Mouse (Mus musculus): Measurements from ENCODE around the gene Afap1l2.

Gene Afap1l2

DNA sequence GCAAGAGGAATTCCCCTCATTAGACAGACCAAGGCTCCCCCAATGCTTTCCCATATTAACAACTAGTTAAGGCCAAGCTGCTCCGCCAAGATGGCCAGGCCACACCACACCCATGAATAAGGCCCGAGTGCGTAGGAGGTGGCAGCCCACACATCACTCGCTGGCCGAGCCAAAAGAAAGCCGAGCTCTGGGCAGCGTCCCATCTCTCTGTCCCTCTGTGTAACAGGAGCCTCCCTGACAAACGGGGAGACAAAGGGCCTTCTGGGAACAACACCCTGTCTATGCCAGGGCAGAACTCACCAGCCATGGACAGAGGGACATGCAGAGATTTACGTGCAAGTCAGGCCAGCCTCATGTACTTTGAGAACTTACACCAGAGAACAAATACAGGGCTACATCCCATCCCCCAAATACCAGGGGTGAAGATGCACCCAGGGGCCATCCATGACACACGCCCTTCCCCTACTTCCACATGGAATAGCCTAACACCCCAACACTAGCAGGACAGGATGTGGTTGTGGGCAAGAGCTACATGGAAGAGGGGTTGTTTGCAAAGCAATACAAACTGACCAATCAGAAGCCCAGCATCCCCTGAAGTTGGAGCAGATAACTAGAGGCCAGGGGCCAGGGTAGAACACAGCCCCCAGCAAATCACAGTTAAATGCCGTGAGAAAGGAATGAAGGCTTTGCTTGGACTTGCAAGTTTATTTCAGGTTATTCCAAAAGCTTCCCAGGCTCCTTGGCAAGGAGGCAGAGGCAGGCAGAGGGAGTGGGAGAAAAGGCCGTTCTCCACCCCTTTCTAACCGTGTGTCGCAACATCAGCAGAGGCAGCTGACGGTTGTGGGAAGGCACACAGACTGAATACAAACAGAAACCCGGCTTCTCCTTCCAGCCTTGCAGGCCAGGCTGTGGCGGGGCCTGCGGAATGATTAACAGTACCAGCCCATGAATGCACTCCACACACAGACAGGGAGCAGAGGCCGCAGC lies 30.8 kb downstream of the Afap1l2 start:
- no peak for DNase-seq (ENCODE audit: extremely low spot score, low read depth, low spot score)

DNA sequence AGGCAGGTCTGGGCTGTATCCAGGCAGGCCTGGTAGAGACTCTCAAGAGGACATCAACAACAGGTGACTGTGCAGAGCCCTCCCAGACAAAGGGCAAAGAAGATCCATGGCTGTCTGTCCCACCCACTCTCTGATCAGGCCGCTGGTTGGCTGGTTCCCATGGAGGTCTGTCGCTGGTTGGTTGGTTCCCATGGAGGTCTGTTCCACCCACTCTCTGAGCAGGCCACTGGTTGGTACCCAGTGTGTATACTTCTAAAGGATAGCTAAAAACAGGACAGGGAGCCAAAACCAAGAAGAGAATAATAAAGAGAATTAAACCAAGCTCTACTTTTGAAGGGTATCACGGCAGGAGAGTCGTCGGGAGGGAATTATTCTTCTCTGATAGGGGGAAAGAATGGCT lies 31.5 kb downstream of the Afap1l2 start:
- no peak for DNase-seq (ENCODE audit: extremely low spot score, low read depth, low spot score)

DNA sequence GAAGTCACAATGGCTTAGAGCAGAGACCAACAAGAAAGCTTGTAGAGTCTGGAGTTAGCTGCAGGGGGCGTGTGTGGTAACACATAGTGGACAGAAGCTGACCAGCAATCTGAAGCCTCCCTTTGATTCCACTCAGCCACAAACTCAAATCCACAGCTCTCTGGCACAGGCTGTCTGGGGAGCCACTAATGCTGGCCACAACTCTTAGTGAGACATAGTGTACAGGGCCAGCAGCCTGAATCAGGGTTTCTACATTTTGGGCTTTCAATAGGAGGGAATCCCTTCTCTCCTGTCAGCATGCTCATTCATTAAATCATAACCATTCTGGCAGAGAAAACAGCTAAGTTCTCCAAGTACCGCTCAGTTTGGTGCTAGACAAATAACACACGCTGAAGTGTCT lies 32.5 kb downstream of the Afap1l2 start:
- DNase-seq (ENCODE audit: extremely low spot score, low read depth, low spot score) = no peak

DNA sequence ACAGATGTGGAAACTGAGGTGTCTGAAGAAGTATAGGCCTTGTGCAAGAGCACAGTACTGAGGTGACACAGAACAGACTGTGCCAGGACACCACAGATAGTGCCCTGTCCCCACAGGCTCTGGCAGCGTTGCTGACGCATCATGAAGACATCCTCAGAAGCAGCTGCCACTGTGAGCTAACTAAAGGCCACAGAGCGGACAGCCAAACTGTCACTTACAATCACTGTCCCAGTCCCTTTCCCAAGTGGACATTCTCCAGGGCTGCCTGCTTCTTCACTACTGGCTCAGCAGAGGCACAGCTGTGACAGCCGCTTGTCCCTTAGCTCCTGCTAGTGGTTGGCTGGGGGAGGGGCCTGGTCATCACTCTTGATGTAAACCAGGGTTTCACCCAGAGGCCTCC lies 33.9 kb downstream of the Afap1l2 start:
- DNase-seq (ENCODE audit: extremely low spot score, low read depth, low spot score) = no peak

DNA sequence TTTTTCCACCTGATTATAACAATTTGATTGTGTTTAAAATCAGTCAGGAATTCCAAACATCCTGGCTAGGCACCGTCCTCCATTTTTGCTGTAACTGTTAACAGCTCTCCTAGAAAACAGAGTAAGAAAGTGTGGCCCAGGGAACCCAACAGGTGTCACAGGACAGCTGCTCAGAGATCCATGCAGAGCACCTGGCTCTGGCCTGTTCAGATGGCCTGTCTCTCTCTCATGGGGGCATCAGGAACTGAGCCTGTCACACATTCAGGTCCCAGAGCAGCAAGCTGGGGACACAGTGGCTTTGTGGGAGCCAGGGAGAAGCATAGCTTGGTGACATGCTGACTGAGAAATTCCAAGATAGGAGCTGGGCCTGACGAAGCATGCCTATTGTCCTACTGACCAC lies 35.3 kb downstream of the Afap1l2 start:
- DNase-seq (ENCODE audit: extremely low spot score, low read depth, low spot score) = no peak

DNA sequence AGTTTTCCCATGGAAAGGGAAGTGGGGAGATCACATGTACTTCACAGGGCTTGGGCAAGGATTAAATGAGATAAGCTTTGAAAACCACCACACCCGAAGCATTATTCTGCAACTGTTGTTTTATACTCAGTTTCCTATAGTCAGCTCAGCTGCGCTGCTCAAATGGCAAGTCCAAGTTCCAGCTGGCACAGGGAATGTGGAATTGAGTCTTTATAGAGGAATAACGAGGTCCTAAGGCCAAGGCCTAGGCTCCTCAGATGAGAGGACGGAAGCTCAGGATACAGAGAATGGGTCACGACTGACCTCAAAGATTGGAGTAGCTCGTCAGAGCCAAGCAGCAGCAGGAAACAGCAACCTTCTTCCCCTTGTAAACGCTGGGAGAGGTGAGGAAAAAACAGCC lies 36.7 kb downstream of the Afap1l2 start:
- DNase-seq (ENCODE audit: extremely low spot score, low read depth, low spot score) = no peak

DNA sequence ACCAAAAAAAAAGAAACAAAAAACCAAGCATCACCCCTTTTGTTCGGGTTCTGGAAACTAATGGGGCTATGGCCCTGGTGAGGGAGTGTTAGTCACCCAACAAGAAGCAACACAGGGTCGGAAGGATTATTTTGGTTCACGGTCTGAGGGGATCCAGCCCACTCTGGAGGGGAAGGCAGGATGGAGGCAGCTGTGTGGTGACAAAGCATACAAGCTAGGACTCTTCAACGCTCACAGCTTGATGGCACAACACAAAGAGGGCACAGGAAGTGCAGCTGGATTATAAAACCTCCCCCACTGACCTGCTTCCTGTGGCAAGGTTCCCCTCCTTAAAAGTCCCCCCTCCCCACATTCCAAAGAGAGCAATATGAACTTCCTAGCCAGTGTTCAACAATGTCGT lies 44.2 kb downstream of the Afap1l2 start:
- DNase-seq (ENCODE audit: extremely low spot score, low read depth, low spot score) = no peak

DNA sequence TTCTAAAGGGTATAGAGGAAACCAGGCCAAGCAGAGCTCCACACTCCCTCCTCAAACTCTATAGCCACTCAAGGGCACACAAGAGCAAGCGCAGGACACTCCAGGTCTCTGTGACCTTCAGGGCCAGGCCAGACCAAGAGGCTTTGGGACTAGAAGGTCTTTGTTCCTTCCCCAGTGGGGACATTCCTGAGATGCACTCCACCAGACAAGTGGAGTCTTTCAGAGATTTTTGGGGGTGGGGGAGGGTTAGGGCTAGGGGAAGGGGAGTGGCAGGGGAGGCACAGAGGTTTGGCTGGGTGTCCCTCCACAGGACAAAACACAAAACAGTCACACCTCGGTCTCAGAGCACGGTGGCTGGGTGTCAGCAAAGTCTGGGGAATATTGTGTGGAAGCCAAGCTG lies 48.4 kb downstream of the Afap1l2 start:
- DNase-seq (ENCODE audit: extremely low spot score, low read depth, low spot score) = no peak

DNA sequence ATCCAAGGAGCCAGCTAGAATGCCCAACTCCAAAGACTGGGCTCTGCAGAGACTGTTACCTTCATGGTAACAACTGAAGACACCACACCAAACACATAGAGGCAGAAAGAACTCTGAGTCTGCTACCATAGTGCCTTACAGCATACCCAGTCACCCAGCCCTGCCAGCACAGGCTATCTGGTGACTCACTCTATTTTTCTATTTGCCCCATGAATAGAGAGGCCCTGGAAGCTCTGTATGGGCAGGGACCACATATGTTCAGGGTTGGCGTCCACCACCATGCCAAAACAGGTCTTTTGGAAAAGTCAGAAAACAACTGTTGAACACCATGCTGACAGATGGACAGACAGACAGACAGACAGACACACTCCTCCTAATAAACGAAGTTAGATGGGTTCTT lies 49.0 kb downstream of the Afap1l2 start:
- no peak for DNase-seq (ENCODE audit: extremely low spot score, low read depth, low spot score)

DNA sequence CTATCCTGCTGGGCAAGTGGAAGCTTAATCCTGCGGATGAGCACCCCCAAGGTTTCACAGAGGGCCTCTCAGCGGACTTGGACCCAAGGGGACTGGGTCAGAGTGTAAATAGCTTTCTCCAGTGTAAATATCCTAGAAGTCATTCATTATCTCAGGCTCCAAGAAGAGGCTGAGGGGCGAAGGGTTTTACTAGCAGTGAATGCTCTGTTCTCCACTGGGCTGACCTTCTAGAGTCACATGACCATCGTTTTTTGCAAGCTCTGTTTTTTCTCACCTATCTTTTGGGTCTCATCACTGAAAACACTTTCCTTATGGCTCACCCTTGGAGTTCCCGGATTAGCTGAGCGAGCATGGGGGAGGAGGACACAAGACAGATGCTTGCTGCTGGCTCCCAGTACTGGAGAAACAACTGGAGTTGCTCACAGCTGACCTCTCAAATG lies 49.4 kb downstream of the Afap1l2 start:
- no peak for DNase-seq (ENCODE audit: extremely low spot score, low read depth, low spot score)

DNA sequence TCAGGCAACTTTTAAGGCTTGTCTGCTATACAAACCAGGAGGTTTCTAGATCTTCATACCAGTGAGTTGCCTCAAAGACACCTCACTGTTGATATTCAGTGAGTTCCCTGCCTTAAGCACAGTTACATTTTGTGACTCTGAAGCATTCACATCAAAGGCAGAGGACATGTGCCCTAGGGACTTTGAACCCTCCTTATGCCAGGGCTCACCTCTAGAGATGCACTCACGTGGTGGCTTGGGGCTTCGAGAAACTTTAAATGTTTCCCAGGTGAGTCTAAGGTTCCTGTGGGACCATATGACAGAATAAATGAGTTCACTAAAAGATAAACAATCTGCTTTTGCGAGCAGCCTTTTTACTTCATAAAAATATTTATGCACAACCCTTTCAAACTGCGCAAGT lies 50.0 kb downstream of the Afap1l2 start:
- DNase-seq (ENCODE audit: extremely low spot score, low read depth, low spot score) = no peak

DNA sequence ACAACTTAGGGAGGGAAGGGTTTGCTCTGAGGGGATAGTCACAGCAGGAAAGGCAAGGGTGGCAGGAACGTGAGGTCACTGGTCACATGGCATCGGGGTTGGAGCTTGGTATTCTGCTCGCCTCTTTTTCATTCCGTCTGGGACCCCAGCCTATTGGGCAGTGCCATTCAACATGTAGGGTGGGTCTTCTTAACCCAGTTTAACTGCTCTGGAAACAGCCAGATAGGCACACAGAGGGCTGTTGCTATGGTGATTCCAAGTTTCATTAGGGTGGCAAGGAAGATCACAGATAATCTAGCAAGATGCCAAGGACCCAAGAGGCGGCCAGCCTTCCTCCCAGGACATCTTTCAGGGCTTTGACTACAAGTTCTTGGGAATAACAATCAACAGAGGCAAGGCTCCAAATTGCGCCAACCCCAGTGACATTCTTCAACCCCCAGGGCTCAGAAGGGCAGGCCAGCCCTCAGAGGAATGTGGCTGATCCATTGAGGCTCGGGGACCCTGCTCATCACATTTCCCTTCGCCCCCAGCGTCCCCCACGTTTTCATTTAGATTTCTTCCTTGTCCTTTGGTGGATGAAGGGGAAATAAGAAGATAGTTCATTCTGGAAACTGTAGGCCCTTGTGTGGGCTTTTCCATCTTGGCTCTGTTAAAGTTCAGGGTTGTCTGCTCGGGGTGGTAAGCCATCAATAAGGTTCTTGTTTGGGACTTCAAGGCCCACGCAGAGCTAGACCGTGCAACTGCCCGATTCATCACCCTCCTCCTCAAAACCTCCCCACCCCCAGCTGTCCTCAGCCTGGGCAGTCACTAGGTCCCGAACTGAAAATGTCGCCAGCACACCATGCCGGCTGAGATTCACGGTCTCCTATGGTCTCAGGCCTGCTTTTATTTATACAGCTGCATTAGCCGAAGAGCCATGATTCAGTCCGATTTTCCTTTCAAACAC lies 52.2 kb downstream of the Afap1l2 start:
- DNase-seq (ENCODE audit: extremely low spot score, low read depth, low spot score) = no peak

DNA sequence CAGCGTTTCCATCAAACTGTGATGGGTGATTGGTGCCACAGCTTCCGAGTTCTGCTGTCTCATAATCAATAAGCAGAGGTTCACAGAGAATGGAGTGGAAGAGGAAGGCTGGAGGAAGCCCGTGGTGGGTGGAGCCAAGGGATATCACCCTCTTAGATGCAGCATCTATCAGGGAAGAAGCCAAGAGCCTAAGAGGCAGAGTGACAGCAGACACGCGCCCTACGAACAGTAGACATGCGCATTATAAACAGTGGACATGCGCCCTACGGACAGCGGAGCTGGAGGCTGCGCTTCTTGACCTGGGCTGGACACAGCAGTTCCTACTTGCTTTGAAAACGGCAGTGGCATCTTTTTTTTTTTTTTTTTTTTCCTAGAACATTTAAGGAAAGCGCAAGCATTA lies 53.2 kb downstream of the Afap1l2 start:
- no peak for DNase-seq (ENCODE audit: extremely low spot score, low read depth, low spot score)

DNA sequence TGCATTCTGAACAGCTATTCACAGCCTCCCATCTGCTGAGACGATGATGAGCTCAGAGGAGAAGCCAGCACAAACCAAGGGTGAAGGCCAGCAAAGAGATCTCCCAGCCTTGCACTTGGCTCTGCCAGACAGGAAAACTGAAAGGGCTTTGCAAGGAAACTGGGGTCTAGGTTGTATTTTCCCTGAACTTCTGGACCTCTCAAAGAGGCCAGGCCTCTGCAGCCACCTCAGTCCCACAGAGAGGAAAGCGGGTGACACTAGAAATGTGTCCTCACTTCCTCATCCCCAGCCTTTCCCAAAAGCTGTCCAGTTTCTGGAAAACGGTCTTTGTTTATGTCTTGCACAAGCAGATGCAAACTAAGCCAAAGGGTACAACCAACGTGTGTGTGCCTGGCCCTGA lies 54.2 kb downstream of the Afap1l2 start:
- no peak for DNase-seq (ENCODE audit: extremely low spot score, low read depth, low spot score)

DNA sequence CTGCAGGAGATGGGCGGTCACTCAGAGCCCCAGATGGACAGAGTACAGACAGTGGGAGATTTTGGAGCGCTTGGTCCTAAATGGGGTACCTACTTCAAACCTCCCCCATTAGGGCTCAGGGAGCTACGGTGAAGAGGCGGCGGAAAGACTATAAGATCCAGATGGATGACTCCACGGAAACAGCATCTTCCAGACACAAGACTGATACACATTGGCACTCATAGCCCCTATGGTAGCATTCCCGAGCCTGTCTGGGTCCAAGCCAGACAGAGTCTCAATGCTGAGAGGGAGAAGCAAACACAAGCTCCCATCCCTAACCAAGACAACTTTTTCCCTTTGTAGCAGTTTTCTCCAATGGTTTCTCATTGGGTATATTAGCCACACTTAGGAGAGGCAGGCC lies 57.2 kb downstream of the Afap1l2 start:
- DNase-seq (ENCODE audit: extremely low spot score, low read depth, low spot score) = no peak

DNA sequence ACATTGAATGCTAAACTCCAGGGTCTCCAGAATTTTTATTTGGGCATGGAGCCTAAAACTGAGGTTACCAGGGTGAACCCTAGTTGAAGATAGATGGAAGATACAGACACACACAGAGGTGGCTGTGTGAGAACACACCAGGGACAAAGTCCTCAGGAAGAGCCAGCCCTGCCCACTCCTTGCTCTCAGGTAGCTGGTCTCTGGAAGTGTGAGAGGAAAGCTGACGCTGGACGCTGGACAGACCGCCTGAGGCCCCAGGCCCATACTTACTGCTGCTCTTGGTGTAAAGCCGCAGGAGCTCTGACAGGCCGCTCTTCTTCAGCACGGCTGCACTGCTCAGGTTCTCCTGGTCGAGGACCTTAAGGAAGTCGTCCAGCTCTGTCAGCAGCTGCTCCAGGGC lies 58.2 kb downstream of the Afap1l2 start:
- DNase-seq (ENCODE audit: extremely low spot score, low read depth, low spot score) = no peak

DNA sequence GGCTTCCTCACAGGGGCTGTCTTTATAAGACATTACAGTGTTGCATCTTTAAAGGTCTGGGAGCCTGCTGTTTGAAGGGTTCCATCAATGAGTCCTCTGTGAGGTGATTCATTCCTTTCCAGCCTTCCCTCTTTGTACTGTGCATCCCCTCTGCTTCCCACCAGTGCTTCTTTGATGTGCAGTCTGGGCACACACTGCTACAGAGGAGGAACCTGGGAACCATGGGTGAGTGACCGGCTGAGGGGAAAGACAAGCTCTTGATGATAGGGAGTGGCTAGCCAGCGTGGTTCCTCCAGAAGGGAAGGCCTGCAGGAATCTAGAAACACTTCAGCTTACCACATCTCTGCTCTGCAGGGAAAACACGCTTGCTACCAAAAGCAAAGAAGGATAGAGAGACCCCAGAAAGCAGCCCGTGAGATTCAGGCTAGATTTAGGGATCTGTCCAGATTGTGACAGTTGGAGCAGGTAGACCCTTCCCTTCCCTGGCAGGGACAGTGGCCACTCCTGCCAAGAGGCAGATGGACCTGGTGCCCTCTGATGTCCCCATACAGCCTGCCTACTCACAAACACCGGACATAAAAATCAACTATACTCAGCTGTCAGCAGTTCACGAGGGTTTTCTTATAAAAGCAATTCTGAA lies 59.9 kb downstream of the Afap1l2 start:
- no peak for DNase-seq (ENCODE audit: extremely low spot score, low read depth, low spot score)

DNA sequence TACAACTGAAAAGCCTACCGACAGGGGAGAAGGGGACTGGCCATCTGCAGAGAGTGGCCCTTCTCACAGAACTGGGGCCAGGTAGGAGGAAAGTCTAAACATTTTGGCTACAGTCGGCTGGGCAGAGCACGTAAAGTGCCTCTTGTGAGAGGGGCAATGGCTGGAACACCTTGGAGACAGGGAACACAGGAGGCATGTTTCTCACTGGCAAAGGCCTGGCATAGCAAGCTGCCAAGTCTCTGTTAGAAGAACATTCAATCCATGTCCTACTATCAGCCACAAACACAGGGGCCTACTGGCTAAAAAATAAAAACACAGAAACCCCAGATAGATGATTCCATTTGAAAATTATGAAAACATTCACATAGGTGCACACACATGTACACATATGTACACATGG lies 61.3 kb downstream of the Afap1l2 start:
- no peak for DNase-seq (ENCODE audit: extremely low spot score, low read depth, low spot score)

DNA sequence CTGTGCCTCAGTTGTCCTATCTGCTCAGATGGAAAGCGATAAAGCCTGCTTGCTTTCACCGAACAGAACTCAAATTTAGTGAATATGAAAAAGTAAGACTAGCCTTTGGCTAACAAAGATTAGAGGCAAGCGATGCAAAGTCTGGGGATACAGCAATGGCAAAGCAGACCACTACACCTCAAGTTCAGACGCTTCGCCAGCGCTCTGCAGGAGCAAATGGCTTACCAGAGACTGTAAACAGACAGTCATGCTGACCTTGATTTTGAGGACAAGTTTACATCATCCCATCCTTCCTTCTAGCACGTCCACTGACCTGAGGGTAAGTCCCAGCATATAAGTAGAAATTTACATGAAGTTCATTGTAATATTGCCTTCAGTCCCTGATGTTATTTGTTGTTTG lies 61.8 kb downstream of the Afap1l2 start:
- DNase-seq (ENCODE audit: extremely low spot score, low read depth, low spot score) = no peak

DNA sequence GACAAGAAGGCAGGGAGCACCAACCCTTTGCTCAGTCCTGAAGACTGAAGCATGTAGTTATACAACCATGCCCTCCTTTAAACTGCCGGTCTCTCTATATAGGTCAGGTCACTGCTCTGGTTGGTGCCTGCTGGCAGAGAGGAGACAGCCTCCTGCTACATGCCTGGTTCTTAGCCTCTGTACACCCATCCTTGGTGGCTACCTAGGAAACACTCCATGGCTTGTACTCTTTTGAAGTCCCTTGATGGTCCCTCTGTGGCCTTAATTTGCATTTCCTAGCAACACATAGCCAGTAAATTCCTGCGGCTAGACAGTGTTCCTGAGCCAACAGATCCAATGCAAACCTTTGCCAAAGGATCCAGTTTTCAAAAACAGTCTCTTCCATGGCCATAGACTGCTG lies 62.4 kb downstream of the Afap1l2 start:
- DNase-seq (ENCODE audit: extremely low spot score, low read depth, low spot score) = no peak

DNA sequence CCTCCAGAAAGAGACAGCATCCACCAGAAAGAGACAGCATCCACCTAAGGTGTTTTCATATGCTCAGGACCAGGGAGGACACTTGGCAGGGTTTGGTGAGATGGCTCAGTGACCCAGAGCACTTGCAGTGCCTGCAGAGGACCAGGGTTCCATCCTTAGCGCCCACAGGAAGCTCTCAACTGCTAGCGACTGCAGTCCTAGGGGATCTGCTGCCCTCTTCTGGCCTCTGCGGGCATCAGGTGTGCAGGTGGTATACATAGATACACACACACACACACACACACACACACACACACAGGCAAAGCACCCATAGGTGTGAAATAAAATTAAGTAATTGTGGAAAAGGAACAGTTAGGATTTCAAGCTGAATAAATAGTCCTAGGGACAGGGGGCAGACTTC lies 63.2 kb downstream of the Afap1l2 start:
- DNase-seq (ENCODE audit: extremely low spot score, low read depth, low spot score) = no peak
